Mouse (Mus musculus) layer of hippocampus, postnatal 25 days (tissue): ENCODE results near the gene Smim14. TPM values are rescaled to one million over a fixed set of nuclear protein-coding genes. Genes with fewer than 3 reads are reported as not detected.
"Not testable (repeated sequence)": the region's sequence is repeated elsewhere in the genome, so short reads cannot be mapped to it uniquely, and the experiment has no call there.

Experiments used
- DNase-seq, 2 experiments: peaks; one replicate each; pipeline ENCODE4 v3.0.0; 2022; ENCODE audit warnings: mixed read lengths in 2 of 2, low spot score in 1 of 2; ENCODE audit errors: extremely low spot score in 1 of 2
- total RNA-seq, 2 experiments: library from RNA; stranded (reverse); gene quantifications; 2 replicates each; pipeline ENCODE4 v1.2.3; 2021

The Smim14 gene
- total RNA-seq, 2 experiments from 2014 or later: 158 to 162 TPM

DNA sequence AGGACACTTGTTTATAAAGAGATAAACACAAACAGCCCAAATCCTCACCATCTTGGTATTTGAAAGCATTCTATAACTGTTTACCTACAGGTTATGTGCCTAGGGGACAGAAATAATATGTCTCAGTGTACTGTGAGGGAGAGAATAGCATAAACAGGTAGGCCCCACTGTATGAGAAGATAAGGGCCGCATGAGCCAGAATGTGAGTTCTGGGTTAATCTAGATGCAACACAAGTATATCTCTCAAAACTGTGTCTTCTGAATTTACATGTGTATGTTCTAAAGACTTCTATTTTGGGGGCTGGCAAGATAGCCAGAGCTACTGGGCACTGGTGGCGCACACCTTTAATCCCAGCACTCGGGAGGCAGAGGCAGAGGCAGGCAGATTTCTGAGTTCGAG is 60.2 kb downstream of the Smim14 start:
- DNase-seq: not testable (repeated sequence)

DNA sequence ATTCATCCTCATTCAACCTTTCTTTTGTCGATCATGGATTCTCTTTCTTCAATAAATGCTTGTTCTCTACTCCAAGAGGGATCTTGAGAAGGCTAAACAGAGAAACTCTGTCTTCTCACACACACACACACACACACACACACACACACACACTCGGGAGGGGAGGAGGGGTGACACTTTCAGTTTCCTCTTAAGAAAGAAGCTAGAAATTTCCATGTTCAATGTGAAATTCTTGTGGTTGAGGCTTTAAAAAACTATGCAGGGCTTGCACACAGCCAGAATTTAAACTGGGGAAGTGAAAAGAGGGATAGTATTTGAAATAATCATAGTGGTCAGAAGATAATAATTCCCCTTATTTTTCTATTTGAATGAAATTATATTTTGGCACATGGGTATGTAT is 61.2 kb downstream of the Smim14 start:
- DNase-seq: no peak

DNA sequence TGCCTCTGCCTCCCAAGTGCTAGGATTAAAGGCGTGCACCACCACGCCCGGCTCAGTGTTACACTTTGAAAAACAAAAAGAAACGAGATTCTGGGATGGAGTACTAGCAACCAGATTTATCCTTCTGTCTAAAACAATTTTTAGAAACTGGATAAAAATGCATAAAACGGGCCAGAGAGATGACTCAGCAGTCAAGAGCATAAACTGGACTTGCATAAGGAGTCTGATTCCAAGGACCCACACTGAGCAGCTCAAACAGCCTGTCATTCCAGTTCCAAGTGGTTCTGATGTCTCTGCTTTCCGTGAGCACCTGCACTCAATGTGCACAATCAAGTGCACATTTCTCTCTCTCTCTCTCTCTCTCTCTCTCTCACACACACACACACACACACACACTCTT is 67.2 kb downstream of the Smim14 start:
- no peak for DNase-seq

DNA sequence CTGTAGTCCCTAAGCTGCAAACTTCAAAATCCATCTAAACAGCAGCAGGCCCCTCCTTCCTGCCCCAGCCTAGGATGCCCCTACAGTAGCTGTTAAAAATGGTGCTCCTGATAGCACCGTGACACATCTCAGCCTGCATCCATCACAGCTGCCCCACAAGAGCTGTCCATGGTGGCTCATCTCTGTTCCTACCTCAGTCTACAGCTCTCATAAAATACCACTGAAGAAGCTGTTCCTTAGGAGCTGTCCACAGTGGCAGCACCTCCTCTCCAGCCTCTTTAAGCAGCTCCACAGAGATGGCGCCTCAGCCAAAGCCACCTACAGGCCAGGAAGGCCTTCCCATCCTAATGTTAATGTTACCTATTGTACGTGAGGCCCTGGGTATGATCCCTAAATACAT is 70.1 kb downstream of the Smim14 start:
- DNase-seq: no peak

DNA sequence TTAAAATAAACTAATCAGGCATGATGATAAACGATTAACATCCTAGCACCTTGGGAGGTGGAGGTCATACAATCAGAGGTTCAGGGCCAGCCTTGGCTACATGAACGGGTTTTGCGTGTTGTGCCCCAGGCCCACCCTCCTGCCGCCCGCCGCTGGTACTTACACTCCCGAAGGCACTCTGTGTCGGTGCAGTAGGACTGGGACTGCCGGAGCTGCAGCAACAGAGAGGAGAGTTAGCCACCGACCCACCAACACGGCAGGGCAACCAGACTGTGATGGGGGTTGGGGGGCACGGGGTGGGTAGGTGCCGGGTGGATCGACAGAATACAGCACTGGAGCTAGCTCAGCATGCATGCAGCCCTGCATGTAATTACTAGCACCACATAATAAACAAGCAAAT is 76.6 kb downstream of the Smim14 start:
- DNase-seq: no peak

DNA sequence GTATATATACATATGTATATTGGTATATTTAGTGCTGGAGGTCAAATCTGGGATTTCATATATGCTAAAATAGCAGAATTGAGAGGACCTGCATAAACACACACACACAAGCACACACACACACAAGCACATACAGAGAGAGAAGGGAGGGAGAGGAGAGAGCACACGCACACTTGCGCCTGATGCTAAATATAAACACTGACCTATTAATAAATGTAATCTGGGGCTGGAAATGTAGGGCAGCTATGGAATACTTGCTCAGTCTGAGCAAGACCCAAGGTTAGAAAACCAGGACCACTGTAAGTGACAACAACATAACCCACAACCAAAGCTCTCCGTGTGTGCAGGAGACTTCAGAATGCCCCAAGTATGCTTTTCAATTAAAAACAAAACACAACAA is 77.5 kb downstream of the Smim14 start:
- DNase-seq: no peak

DNA sequence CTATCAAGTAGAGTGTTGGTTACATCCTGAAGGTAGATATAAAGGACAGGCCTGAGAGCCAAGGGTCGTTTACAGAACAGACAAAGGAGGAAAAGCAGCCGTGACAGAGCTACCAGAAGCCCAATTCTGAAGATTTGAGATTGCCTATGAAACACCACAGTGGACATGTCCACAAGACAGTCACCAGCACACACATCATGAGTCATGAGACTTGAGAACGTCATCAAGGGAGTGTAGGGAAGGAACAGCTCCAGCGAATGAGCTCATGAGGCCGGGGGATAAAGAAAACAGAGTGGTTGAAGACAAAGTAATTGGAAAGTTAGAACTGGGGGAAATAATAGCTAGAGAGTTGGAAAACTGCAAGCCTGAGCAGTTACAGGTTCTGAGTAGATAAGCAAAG is 79.1 kb downstream of the Smim14 start:
- no peak for DNase-seq

DNA sequence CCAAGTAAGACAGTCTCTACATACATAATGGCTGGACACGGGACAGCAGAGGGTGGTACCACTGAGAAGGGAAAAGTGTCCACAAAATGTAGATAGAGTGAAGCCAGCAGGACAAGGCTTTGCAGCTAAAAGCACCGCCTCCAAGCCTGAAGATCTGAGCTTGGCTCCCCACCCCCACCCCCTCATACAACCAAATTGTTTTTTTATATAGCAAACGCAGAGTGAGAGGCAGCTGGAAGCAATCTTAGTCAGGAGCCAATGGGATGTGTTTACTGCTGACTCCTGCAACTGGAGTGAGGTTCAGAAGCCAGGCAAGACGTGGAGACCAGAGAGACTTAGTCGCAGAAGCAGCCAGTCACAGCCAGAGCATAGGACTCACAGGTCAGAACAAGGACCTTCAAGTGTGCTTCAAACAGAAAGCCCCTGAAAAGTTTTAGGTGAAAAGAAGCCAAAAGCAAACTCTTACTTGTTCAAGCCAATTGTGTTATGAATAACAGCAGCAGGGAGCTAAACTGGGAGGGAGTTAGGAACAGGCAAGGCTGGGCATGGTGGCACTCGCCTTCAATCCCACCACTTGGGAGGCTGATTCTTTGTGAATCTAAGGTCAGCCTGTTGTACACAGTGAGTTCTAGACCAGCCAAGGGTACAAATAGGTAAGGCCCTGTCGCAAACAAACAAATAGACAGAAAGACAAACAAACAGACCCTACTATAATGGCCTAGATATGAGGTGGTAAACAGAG is 79.7 kb downstream of the Smim14 start:
- DNase-seq: no peak

DNA sequence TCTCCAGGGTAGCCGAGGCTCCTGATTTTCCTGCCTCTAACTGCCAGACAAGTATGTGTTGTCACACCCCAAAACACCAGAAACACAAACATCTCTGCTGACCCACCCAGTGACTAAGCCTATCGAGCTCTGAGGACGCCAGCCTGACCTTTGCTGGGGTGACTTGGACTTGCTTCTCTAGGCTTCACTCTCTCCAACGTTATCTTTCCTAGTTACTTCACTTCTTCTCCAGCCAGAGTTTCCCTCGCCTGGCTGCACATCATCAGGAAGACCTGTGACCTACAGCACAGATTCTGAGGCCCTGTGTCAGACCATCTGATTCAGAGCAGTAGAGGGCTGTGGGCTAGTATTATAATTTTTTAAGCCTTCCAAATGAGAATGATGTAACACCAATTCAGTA is 82.2 kb downstream of the Smim14 start:
- DNase-seq: no peak

DNA sequence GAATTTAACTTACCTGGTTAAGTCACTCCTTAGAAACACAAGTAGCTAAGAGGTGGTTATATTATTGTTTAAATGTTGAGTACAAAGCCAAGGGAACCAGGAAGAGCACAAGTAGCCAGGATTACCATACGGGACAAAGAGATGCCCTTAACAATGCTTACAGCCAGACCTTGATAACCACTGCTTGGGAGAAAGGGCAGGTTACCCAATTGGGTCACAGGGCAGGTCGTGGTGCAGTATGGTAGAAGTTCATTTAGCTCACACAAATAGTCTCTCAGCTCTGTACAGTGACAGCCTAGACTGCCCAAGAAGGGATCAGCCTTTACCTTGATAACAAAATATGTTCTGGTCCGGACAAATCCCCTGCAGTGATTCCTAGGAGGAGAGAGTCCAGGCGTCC is 88.0 kb downstream of the Smim14 start:
- DNase-seq: no peak

DNA sequence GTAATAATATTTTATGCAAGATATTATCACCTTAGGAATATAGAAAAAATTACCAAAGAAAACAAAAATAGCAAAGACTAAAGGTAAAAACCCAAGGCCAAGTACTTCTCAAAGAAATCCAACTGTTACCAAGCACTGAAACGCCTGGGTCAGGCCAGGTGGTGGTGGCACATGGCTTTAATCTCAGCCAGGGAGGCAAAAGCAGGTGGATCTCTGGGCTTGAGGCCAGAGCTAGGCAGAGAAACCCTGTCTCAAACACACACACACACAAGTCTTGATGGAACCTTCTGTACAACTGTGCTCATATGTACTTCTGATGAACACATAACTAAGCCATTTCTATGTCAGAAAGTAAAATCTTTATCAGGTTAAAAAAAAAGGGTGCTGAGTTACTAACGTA is 89.2 kb downstream of the Smim14 start:
- no peak for DNase-seq

DNA sequence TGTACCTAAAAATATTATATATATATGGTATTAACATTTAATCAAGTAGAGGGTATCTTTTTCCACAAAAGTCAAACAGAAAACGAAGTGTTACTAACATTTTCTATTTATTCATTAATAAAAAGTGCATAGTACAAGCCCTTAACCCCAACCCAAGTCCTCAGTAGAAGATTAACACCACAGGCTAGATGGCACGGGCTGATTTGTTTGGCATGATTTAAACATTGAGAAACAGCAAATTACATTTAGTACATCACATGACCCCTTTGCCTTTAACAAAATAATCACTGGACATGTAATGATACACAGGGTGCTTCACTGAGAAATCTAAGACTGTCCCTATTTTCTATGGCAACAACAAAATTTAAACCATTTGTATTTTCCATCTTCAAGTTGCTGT is 90.2 kb downstream of the Smim14 start:
- DNase-seq: no peak

DNA sequence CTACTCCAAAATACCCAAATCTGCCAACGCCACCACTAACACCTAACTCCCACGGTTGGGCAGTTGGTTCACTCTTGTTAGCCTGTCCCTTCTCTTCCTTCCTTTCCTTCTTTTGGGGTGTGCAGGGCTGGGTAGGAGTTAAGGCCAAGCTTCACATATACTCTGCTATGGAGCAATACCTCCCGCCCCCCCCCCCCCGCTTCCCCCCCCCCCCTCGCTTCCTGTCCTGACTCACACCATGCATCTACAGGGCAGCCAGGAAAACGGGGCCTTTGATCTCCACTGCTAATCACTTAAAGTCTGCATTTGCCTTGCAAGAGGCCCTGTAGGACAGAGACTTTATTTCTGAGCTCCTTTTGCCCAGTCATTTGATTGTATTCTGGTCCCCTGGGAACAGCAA is 92.0 kb downstream of the Smim14 start:
- no peak for DNase-seq

DNA sequence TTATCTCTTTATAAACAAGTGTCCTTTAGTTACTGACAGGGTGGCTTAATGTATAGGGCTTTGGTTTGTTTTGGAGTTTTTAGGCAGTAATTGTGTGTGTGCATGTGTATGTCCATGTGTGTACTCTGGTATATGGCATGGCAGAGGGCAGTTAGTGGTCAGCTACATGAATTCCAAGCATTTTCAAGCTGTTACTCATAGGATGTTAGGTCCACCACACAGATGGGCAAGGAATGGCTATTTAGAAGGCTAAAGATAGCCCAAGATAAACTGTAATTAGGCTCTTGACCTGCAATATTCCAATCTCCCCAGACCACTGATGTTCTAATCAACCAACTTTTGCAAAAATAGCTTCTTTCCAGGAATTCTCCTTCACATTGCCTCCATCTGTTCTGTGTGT is 98.9 kb downstream of the Smim14 start:
- DNase-seq: no peak

DNA sequence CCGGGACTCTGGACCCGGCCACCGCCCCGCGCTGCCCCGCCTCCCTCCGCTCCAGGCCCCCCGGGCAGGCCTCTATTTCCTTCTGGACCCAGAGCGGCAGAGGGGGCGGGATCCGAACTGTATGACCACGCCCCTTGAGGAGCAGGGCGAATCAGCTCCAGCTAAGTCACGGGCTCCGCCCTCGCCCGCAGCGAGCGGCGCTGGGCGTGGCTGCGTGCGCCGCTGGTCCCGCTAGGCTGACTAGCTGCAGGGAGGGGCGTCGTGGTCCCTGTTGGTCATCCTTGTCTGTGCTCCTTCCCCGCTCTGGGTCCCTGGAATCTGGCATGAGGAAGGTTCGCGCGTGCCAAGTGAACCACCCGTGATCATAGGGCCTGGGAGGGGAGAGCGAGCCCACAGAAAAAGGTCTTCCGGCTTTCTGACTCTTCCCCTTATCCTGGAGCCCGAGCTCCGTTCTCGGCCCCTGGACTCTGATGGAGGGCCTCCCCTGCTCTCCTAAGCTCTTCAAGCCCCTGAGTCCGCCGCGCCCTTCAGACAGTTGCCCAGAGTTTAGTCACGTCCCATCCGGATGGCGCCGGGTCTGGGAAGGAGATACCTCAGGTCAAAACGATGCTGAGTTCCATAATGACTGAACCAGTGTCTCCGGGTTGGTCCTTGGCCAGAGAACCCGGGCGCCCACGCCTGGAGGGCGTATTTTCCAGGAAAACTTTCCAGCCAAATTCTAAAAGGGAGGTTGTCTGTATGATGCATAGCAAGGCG is 101.0 kb downstream of the Smim14 start, which contains the start of gene Ugdh:
Gene Ugdh, minus strand, starts transcription at position 144 of the 756 bp plus-strand sequence.
- peak; percentile 80 to 89 for DNase-seq

DNA sequence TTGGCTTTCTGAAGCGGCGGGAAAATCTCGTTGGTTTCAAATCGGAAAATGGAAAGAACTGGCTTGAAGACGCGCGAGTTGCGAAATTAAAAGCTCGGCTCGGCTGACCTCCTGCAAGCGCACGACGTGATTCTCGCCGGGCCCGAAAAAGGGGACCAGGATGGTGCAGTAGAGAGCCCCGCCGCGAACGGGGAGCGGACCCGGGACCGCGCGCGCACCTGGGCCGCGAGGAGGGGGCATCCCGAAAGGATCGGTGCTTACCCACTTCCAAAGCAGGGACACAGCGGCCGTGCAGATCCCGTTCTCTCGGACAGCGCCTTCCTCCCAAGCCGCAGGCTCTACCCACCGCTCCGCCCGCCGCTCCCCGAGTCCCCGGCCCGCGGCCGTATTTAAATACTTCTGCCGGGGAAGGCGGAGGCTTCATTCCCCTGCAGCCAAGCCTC is 101.6 kb downstream of the Smim14 start:
- peak in 1 of 2 experiments; percentile 17 for DNase-seq

DNA sequence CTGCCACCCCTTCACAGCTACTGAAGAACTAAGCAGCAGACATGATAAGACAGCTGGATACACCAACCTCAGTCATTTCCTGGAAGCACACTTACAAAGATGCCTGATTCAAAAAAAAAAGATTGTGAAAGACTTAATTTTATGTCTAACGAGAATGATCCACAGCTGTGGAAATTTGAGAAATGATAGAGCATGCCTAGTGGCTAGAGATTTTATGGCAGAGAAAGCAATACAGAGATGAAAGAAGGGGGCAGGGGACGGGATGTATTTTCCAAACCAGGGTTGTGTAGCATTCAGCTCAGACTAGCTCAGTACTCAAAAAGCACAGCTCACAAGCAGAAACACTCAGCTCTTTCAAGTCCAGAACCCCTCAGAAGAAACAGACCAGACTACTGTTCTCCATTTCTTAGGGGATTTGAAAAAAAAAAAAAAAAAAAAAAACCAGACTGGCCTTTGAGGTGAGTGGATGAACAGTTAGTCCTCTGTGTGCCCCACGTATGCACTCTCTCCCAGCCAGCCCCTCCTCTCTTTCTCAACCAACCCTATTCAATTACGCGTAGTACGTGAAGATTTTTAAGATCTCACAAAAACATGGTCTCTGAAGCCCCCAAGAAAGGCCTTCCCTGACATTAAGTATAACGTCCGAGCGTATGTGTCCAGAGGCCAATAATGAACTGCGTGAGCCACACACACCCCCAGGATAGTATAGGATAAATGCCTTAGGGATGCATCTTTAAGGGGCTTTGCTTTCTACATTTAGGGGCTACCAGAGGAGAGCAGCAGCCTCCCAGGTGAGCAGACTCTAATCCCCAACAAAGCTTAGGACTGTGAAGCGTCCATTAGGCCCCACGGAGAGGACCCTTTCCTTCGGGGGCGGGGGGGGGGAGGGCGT is 102.3 kb downstream of the Smim14 start:
- DNase-seq: no peak

DNA sequence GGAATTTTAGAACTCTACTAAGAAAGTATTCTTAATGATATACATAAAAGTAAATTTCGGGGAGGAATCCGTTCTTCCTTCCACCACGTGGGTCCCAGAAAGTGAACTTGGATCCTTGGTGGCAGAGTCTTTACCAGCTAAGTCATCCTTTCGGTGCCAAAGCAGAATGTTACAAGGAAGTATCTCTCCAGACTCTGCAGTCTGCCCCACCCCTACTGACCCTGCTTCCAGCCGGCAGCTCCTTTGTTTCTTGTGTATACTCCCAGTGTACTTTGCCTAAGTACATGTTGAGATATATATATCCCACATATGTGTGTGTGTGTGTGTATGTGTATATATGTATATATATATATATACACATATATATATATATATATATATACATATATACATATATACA is 107.5 kb downstream of the Smim14 start:
- DNase-seq: no peak

DNA sequence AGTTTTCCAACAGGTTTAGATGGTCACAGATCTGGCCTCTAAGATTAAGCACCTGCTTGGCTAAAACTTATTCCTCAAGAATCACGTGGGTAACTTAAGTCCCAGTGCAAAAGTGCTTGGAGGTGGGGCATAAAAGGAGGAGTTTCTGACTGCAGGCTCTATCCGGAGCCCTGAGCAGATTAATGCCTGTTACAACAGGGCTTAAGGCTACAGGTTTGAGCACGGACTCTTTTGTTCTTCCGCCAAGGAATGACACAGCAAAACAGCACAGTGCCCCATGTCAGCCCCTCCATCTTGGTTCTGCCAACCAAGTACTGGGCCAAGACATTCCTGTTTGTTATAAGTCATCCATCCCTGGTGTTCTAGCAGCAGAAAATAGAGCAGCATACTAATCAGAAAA is 108.7 kb downstream of the Smim14 start:
- no peak for DNase-seq

DNA sequence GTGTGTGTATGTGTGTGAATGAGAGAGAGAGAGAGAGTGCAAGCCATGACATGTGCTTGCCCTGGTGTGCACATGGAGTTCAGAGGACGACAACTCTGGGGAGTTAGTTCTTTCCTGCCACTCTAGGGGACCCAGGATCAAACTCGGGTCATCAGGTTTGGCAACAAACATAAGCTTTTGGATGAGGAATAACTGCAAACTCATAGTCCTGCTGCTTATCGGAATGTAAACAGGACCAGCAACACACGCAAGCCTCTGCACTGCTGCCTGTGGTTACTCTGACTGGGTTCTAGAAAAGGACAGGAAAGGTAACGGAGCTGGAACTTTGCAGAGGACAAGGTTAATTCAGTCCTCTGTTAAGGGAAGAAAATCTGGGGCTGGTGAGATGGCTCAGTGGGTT is 111.7 kb downstream of the Smim14 start:
- no peak for DNase-seq

DNA sequence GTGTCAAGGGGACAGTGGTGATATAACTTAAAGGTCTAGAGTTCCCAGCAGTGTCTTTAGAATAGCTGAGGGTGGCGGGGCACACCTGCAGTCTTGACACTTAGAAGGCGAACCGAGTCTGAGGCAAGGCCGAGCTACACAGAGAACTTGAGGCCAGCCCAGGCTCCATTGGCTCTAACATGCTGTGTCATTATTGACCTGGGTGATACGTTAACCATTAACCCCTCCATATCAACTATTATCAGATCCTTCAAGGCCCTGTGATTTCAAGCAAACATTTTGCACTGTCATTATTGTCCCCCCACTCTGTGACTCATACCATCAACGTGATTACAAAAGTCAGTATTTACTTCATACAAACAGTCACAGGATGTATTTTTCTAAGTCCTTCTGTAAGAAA is 112.8 kb downstream of the Smim14 start:
- DNase-seq: no peak
